Mouse (Mus musculus) frontal cortex, adult (tissue): Measurements from ENCODE around the gene Mettl8.

Experiments
- ATAC-seq: cut with Nextera tagmentation; 2 replicates; pipeline ENCODE4 v1.9.2; 2017; ENCODE audit warnings: mild to moderate bottlenecking, moderate library complexity, mixed read lengths; ENCODE audit not compliant: low TSS enrichment

The Mettl8 gene

GRCm38 (mm10) chr2:70932965-70933364 lies 122.4 kb downstream of the Mettl8 start:
- ATAC-seq: no peak

DNA sequence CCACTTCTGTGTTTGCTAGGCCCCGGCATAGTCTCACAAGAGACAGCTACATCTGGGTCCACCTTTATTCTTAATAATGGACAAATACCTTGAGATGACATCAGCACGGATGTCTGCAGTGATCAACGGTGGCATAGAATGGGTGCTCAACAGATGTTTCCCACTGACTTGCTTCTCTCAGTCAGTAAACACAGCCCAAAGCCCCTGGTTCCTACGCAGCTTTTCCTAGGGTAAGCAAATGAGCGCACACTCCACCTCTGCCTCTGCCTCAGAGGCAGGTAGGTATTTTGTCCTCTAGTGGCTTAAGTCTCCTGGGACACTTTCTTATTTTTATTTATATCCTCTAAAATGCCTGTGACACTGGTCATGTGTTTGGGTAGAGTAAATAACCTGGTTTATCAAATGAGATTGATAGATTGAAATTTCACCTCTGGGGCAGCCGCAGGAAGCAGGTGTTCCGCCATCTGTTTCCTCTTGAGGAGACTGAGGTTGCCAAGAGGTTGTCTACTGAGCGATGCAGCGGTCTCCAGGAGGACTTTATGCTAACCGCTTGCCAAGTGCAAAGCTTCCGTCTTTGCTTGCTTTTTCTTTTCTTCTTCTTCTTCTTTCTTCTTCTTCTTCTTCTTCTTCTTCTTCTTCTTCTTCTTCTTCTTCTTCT lies 124.6 kb downstream of the Mettl8 start:
- ATAC-seq: no peak

GRCm38 (mm10) chr2:70929714-70930113 lies 125.7 kb downstream of the Mettl8 start:
- ATAC-seq: no peak

GRCm38 (mm10) chr2:70924049-70924448 lies 131.3 kb downstream of the Mettl8 start:
- ATAC-seq: no peak

DNA sequence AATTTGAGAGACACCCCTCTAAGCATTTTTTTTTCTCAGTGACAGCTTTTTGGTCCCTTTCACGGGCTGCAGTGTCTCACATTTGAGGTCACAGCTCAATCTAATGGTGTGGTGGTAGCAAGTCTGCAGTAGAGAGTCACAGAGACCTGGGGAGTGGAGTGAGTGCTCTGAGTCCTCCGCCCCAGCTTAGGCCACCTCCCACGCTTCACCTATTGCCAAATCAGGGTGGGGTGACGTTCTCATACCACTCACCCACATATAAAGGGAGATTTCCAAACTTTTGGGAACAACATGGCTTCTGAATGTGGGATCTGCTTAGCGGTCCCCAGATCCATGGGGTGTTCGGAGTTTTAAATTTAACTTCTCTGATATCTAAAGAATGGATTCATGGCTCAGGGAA lies 132.6 kb downstream of the Mettl8 start:
- ATAC-seq: no peak

DNA sequence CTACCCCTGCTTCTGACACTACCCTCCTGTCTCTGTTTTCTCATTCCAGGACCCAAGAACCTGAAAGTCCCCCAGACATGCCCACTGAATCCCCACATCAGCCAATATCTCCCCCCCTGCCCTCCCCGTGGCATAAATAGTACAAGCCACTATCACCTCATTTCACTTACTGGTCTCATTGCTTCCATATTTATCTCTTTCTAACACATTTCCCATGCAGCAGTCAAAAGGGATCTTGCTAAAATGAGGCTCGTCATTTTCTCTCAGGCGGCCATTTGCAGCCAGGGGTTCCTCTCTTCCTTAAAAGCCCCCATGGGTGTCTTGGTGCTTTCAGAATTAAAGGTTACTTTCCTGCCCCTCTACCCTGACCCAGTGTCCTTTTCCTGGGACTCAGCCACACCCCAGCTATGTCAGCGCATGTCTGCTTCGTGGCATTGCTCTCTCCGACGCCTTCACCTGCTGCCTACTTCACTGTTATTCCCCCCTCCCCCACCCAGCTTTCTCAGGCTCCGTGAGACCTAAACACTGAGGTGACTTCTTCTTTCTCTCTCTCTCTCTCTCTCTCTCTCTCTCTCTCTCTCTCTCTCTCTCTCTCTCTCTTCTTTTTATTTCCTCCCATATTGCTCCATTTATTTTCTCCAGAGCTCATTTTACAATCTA lies 134.3 kb downstream of the Mettl8 start:
- no peak for ATAC-seq

DNA sequence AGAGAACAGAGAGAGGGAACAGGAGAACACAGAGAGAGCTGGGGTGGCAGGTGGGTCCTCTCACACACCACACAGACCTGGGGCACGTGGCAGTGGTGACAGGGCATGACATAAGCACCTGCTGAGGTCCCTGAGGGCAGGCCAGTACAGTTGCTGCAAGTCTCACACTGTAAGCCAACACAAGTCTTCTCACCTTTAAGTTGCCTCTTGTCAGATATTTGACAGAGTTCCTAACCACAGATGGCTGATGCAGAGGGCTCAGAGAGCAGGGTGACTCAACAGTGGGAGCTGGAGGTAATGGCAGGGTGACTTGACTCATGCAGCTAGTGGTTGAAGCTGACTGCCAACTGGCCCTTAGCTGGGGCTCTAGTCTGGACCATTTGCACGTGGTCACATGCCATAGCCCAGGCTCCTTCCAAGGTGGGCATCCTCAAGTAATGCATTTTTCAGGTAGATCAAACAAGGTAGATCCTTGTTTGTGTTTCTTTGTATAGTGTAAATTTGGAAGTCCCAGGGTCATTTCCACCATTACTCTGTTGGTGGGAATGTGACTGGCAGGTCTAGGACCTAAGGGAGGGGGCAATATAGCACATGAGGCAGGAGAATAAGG lies 135.4 kb downstream of the Mettl8 start:
- no peak for ATAC-seq

GRCm38 (mm10) chr2:70918516-70918915 lies 136.9 kb downstream of the Mettl8 start:
- ATAC-seq: no peak
